Mouse (Mus musculus): ENCODE data around the gene Col4a3. TPM values are rescaled to one million over a fixed set of nuclear protein-coding genes. Genes with fewer than 3 reads are reported as not detected.
A peak's percentile ranks its signal among the peaks of the same experiment; 100 is the strongest.

Col4a3 gene
- total RNA-seq, 2 experiments from 2014 or later = not detected

- no peak for ATAC-seq (replicated peaks; ENCODE audit: low FRiP score, poor library complexity, severe bottlenecking)
These were observed 64.1 kb downstream of the Col4a3 start for GRCm38 (mm10) chr1:82650868-82651267.

GRCm38 (mm10) chr1:82654046-82654445, 67.3 kb downstream of the Col4a3 start:
- no peak for ATAC-seq (replicated peaks; ENCODE audit: low FRiP score, poor library complexity, severe bottlenecking)

- no peak for ATAC-seq (replicated peaks; ENCODE audit: low FRiP score, poor library complexity, severe bottlenecking)
These were observed 69.7 kb downstream of the Col4a3 start for GRCm38 (mm10) chr1:82656452-82656851.

- ATAC-seq (replicated peaks; ENCODE audit: low FRiP score, poor library complexity, severe bottlenecking) = no peak
These were observed 75.5 kb downstream of the Col4a3 start for GRCm38 (mm10) chr1:82662269-82662668.

GRCm38 (mm10) chr1:82663522-82663921, 76.8 kb downstream of the Col4a3 start:
- ATAC-seq (replicated peaks; ENCODE audit: low FRiP score, poor library complexity, severe bottlenecking) = no peak

- ATAC-seq (replicated peaks; ENCODE audit: low FRiP score, poor library complexity, severe bottlenecking) = no peak
These were observed 99.6 kb downstream of the Col4a3 start for GRCm38 (mm10) chr1:82686328-82686727.

GRCm38 (mm10) chr1:82686866-82687265, 100.1 kb downstream of the Col4a3 start:
- no peak for ATAC-seq (replicated peaks; ENCODE audit: low FRiP score, poor library complexity, severe bottlenecking)

GRCm38 (mm10) chr1:82687931-82688330, 101.2 kb downstream of the Col4a3 start:
- no peak for ATAC-seq (replicated peaks; ENCODE audit: low FRiP score, poor library complexity, severe bottlenecking)

- no peak for ATAC-seq (replicated peaks; ENCODE audit: low FRiP score, poor library complexity, severe bottlenecking)
These were observed 109.2 kb downstream of the Col4a3 start for GRCm38 (mm10) chr1:82695915-82696314.

- no peak for ATAC-seq (replicated peaks; ENCODE audit: low FRiP score, poor library complexity, severe bottlenecking)
These were observed 131.2 kb downstream of the Col4a3 start for GRCm38 (mm10) chr1:82717816-82718512.

GRCm38 (mm10) chr1:82724339-82725025, 137.8 kb downstream of the Col4a3 start, which contains the start of gene Mff:
Mff (plus strand) TSS chr1:82724890.
- peak; percentile 92 for ATAC-seq (replicated peaks; ENCODE audit: low FRiP score, poor library complexity, severe bottlenecking)

- peak; percentile 84 for ATAC-seq (replicated peaks; ENCODE audit: low FRiP score, poor library complexity, severe bottlenecking)
These were observed 138.5 kb downstream of the Col4a3 start for GRCm38 (mm10) chr1:82725026-82725874.

GRCm38 (mm10) chr1:82725875-82726185, 139.1 kb downstream of the Col4a3 start:
- peak; percentile 80 for ATAC-seq (replicated peaks; ENCODE audit: low FRiP score, poor library complexity, severe bottlenecking)

GRCm38 (mm10) chr1:82726482-82726881, 139.8 kb downstream of the Col4a3 start:
- ATAC-seq (replicated peaks; ENCODE audit: low FRiP score, poor library complexity, severe bottlenecking) = no peak

- no peak for ATAC-seq (replicated peaks; ENCODE audit: low FRiP score, poor library complexity, severe bottlenecking)
These were observed 146.6 kb downstream of the Col4a3 start for GRCm38 (mm10) chr1:82733357-82733756.

GRCm38 (mm10) chr1:82738066-82738465, 151.3 kb downstream of the Col4a3 start:
- no peak for ATAC-seq (replicated peaks; ENCODE audit: low FRiP score, poor library complexity, severe bottlenecking)

GRCm38 (mm10) chr1:82741539-82741938, 154.8 kb downstream of the Col4a3 start:
- ATAC-seq (replicated peaks; ENCODE audit: low FRiP score, poor library complexity, severe bottlenecking) = no peak

GRCm38 (mm10) chr1:82743962-82744361, 157.2 kb downstream of the Col4a3 start:
- ATAC-seq (replicated peaks; ENCODE audit: low FRiP score, poor library complexity, severe bottlenecking) = no peak

- ATAC-seq (replicated peaks; ENCODE audit: low FRiP score, poor library complexity, severe bottlenecking) = no peak
These were observed 159.7 kb downstream of the Col4a3 start for GRCm38 (mm10) chr1:82746408-82746807.

GRCm38 (mm10) chr1:82747714-82748452, 161.2 kb downstream of the Col4a3 start:
- no peak for ATAC-seq (replicated peaks; ENCODE audit: low FRiP score, poor library complexity, severe bottlenecking)

Data from erythroblast, adult 5-6 weeks (primary cell).